Mouse (Mus musculus) adrenal gland, postnatal 10 days (tissue): Measurements from ENCODE around the gene Csnk1e. TPM values are rescaled to one million over a fixed set of nuclear protein-coding genes. Genes with fewer than 3 reads are reported as not detected.

Experiments
- DNase-seq: peaks from one replicate; pipeline ENCODE4 v3.0.0; 2021; ENCODE audit warnings: mixed read lengths
- total RNA-seq, 2 experiments: library from RNA; stranded (reverse); gene quantifications; 2 replicates each; pipeline ENCODE4 v1.2.3; 2021

The Csnk1e gene
- total RNA-seq, 2 experiments from 2014 or later: 65.7 to 77.7 TPM

DNA sequence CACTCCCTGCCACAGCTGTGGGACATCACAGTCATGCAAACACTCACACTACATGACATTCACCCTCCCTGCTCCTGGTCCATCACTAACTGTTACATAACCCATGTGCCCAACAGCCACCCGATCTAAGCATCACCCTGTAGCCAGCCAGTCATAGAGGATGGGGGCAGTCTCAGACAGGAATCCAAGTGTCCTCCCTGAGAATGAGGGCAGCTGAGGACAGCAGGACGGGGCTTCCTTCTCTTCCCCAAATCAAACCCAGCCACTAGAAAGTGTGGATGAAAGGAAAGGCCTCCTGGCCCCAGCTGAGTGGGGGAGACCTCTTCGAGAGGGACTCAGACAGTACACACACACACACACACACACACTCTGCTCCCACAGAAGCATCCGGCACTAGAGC lies 60.5 kb downstream of the Csnk1e start:
- DNase-seq: no peak

DNA sequence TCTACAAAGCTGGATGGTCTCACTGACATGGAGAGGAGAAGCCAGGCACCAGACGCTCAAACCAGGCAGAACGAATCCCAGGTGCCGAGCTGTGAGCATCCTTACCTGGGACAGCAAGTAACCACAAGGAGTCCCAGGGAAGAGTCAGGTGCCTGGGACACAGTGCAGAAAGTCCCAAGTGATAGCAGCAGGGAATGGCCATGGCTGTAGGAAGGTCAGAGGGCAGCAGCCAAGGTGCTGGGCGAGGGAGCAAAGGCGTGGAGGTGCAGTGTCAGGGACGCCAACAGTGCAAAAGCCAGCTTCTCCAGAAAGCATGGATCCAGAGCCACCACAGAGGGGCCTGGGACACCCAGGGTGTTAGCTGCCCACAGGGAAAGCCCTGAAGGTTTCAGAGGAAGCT lies 62.3 kb downstream of the Csnk1e start:
- DNase-seq: no peak

DNA sequence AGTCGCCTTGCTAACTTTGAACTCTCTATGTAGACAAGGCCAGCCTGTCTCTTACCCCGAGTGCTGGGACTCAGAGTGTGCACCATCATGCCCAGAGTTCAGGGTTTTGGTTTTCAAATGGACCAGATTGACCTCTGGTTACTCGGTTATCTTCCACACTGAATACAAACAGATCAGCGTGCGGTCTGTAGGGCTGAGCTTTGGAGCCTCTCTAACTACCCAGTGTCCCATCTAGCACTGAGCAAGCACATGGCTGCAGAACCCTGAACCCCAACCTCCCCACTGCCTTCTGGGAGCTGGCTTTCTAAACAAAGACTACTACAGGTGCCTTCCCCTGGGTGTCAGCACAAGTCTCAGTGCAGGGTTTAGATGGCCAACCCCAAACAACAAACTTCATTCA lies 62.8 kb downstream of the Csnk1e start:
- no peak for DNase-seq

DNA sequence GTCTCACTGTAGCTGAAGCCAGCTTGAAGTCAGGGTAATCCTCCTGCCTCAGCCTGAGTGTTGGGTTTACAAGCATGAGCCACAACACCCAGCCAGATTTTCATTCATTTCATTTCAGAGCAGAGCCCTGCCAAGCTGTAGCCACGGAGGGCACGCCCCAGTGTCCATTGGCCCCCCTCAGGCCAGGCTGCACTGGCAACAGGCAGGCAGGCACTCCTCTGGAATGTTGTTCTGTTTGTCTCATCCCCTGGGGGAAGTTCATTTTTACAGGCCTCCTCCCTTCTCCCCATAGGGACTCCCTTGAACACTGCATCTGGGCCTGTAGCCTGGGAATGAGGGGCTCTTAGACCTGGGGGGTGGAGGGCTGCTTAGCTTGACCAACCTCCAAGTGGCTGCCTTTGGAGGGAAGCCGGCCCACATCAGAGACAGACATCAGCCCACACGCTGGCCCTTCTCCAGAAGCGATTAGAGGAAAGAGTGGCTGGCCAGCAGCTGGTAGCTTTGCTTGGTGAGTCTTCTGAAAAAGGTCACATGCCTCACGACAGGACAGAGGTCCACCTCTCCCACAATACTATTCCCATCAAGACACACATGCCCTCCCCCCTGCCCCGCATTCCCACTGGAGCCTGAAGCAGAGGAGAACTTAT lies 63.8 kb downstream of the Csnk1e start:
- peak; percentile 81 for DNase-seq

DNA sequence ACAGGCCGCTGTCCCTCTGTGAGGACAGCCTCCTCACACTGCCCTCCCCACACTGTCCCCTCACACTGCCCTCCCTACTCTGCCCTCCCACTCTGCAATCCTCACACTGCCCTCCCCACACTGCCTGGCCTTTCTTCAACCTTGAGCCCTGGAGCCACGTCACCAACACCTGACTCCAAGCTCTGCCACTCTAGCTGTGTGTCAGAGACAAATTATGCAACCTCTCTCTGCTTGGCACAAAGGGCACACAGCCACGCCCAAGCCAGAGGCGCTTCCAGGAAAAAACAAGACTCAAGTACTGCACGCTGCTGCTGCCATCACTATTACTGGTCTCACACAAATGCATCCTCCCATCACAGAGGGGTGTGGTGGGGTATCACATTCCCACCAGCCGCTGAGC lies 64.9 kb downstream of the Csnk1e start:
- peak; percentile 79 for DNase-seq

DNA sequence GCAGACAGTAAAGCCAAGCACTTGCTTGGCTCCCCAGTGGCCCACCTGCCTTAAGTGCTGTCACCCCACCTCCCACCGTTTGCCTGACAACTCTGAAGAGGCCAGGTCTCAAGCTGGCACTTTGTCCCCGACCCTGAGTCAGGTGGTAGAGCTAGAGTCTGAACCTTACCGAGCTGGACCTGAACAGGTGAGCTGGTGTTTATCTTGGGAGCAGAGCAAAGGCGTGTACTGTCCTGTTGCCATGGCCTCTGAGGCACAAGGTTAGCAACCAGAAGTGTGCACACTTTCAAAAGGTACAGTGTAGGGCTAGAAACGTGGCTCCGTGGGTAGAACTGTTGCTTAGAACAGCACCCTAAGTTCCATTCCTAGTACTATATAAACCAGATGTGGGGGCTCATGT lies 67.2 kb downstream of the Csnk1e start:
- no peak for DNase-seq

DNA sequence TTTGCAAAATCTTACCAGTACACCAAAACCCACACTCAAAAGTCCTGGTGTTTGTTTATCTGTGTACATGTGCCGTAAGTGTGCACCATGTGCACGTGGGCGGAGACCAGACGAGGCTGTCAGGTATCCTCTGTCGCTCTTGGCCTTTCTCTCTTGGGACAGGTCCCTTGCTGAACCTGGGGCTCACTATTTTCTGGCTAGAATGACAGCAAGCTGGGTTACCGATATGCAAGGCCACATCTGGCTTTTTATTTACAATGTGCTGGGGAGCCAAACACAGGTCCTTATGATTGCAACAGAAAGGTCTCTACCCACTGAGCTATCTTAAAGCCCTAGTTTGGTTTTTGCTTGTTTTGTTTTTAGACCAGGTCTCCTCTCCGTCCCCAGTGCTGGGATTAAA lies 67.8 kb downstream of the Csnk1e start:
- no peak for DNase-seq

DNA sequence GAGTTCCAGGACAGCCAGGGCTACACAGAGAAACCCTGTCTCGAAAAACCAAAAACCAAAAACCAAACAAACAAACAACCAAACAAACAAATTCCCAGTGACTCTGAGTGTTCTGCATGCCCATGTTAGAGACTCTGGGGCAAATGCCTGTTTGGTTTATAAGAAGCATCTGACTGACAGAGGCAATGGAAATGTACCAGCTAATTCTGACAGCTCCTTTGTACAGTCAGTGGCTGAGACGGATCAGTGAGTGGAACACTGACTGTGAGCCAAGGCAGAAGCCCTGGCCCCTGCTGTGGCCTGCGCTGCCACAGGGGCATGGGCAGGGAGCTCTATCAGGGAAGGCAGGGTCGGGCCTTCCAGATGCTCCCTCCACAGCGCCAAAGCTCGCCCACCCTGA lies 68.3 kb downstream of the Csnk1e start:
- DNase-seq: no peak

DNA sequence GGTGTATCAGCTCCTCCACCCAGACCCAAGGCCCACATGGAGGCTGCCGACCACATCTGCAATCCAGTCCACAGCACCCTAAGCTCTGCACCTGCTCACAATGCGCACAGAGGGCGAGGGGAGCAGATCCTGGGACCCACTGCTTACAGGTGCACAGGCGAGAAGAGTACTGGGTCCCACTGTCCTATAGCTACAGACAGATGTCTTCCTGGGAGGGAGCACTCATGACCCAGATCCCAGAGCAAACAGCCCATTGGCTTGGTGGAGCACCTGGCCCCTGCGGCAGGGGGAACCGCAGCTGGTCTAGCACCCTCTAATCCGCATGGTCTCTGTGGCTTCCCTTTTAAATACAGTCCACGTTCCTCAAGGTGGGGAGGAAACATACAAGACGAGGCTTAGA lies 73.7 kb downstream of the Csnk1e start:
- DNase-seq: no peak

DNA sequence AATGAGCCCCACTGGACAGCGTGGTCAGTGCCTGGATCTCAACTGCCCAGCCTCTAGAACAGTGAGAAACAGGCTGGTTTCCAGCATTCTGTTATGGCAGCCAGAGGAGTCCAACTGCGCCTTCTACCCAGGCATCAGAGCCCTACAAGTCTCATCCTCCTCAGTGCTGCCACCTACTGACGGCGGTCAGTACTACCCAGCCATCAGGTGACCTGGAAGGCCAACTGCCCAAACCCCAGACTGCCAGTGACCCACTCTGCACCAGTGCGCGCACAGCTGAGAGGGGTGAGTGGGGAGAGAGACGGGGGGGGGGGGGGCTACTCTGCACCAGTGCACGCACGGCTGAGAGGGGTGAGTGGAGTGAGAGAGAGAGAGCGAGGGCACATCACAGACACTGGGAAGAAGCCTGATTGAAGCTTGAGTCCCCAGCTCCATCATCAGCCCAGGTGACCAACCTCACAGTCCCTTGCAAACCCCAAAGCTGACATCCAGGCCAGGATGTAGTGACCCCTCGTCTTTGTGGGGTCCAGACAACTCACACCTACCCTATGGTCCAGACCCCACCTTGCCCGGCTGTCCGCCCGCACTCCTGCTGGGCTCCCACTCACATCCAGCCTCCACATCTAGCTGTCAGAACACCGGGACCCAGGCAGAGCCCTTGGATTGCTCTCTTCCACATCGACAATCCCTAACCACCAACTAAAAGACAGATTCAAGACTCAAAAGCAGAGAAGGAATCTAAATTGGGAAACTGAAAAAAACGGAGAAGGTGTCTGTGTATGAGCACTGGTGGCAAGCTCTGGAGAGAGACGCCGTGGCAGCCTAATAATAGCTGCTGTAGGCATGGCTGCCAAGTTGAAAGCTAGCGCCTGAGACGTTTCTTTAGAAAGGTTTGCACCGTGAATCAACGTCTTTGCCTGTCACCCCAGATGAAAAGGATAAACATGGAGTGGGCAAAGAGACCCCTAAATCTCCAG lies 74.6 kb downstream of the Csnk1e start:
- DNase-seq: peak; percentile 85

DNA sequence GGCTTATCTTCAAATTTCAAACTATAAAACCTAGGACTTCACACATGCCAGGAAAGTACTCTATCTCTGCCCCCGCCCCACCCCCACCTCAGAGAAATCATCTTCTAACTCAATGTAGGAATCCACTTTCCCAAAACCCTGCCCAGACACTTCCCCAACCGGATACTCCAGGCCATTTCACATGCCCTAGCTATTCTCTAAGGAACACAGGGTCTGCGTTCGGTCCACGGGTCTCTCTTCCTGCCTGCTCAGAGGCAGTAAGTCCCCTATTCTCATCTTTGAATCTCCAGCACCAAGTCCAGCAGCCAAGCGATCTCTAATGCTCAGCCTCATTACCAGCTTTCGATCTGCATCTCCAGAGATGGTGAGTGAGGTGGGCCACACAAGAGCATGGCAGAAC lies 75.7 kb downstream of the Csnk1e start:
- DNase-seq: no peak

DNA sequence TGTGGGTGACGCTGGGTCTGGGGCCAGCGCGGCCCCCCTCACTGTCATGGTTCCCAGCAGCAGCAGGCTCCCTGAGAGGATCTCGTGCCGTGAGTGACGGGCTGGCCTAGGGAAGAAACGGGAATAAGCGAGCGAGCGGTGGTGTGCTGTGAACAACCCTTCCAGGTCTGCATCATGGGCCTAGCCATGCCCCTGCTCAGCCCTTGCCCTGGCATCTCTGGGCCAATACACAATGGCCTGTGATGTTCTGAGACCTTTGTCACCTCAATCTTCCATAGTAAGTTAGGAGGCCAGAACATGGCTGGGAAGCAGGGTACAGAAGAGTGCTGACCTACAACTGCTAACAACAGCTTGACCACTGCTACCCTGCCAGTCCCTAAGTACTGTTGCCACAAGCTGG lies 76.8 kb downstream of the Csnk1e start:
- DNase-seq: no peak

DNA sequence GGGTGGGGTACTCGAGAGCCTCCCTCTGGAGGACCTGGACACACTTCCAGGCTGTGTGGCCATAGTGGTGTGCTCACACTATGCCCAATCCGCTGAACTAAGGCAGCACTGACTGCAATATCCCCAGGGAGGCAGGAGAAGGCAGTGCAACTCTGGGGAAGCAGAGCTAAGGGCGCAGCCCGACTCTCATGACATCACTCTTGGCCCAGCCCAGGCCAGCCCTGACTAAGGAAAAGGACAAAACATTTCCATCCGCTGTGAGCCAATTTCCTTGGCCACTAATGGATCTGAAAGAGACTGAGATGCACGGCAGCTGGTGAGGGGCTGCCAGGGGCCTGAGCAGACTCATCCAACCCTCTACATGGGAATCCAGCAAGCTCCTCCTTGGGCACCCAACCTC lies 77.7 kb downstream of the Csnk1e start:
- peak; percentile 79 for DNase-seq

DNA sequence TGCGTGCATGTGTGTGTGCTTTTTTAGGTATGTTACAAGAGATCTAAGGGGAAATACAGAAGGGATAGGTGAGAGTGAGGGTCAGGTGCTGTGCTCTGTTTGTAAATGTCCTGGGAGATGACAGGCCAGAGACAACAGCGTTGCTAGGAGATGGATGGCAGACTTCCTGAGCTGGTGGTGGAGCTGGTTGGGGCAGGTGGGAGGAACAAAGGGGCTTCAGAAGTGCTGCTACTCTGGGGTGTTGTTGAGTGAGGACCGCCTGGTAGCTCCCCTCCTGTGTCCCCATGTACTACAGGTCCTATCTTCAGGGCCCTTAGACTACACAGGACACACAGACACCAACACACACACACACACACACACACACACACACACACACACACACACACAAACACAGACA lies 80.6 kb downstream of the Csnk1e start:
- DNase-seq: no peak

DNA sequence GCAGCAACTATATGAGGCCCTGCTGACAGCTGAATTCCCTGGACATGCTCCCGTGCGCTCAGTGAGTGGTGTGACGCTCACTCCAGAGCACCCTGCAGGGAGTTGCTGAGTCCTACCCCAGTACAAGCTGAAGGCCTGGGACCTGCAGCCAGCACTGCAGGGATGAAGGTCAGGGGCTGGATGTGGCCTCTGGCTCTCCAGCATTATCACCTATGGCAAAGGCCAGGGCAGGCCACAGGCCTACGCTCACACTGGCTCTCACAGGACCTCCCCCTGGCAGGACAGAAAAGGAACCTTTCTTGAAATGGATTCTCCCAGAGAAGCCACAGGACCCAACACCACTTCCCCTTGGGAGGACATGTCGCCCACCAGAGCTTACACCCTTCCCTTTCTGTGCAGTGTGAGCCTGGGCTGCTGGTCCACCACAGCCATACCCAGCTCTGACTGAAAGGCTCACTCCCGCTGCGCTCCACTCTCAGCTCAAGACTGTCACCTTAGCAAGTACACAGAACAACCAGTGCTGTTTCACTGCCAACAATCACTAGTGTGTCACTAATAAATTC lies 85.0 kb downstream of the Csnk1e start:
- DNase-seq: no peak

DNA sequence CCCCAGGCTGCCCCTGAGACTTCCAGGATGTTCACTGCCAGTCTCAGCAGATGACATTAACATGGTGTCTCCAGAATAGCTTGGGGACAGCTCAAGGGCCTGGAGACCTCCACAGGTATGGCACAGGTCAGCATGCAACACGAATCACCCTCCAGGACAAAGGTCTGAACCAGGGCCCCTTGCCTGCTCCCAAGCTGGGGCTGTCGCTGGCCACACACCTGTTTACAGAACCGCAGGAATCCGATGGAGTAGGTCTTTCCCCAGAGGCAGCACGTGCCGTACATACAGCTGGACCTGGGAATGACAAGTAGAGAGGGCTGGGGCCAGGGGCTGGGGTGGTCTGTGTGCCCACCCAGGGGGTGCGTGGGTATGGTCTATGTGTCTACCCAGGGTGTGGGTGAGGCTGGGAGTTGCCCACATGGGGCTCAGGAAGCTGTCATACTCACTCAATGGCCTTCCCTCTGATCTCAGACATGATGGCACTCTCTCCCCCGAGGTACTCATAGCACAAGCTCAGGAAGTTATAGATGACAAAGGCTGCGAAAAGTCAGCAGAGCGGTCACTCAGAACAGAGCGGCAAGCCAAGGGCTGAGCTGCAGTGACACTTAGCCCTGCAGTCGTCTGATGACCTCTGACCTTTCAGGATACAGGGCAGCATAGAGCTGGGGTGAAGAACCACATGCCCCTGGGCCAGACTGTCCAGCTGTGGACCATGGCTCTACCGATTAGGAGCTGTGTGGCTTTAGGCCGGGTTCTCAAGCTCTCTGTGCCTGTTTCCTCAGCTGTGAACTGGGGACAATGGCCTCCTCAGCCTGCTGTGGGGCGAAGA lies 85.7 kb downstream of the Csnk1e start:
- DNase-seq: no peak

DNA sequence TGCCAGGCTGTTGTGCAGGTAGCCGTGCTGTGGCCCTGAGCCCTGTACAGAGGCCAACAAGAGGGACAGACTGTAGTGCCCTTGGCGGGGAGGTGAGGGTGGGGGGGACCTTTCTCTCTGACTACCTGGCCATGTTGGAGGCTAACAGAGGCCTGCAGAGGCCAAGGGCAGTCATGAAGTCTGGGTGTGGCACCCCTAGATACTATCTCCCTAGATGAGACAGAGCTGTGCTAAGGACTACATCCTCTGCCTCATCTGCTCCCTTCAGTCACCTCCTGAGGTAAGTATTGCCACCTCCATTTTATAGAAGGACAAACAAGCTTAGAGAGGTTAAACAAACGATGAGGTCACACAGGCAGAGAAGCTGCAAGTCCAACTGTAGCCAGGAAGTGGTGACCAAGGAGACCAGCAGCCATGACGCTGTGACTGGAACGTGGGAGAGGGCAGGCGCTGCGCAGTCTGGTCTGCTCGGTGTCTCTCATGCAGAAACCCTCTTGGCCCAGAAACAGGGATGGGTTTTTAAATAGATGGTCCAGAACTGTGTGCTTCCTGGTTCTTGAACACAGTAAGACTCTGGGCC lies 86.4 kb downstream of the Csnk1e start:
- DNase-seq: no peak

DNA sequence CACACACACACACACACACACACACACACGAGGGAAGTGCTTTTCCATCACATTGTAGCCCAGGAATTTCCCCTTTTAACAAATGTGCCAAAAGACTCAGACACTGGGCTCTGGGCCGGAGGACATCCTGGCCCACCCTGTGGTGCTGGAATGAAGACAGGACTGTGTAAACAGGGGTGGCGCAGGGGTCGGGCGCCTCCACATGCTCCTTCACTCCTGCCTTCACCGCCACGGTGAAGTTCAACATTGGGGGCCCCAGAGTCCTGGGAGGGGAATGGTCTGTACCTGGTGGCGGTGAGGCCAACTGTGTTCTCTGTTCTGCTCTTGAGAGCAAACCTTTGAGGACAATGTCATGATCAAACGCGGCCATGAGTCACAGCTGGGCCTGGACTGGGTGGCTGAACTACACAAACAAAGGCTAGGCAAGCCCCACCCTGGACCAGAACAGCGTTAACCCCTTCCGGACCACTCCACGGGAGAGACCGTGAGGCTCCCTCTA lies 87.0 kb downstream of the Csnk1e start:
- peak; percentile 63 for DNase-seq
